In genomic region chr11:113981088-113981487, GRCm38 (mm10) we compare ENCODE assay signal across 15 mouse cellular contexts.
DNase-seq lines count a peak whose midpoint lies in the region; ATAC-seq and TF ChIP-seq lines count a peak whose summit lies in the region.
"Had no signal": no experiment of that assay in that cellular context is flagged by ENCODE, and none has a peak within 500 bp of the region (broad histone marks: within the 10 kb centered on the region; RNA-seq: fewer than 3 reads in every experiment).

No protein-coding gene starts in this region.

- ATAC-seq in forebrain, embryonic 11.5 days (replicated peaks; ENCODE audit: low FRiP score), result no peak
- ATAC-seq in hindbrain, embryonic 12.5 days (ENCODE audit: low FRiP score), result no peak; the same call in 1 of the 2 replicates
- no peak for ATAC-seq in midbrain, embryonic 14.5 days (ENCODE audit: low FRiP score, low TSS enrichment)
- ATAC-seq: liver, postnatal 0 days had no signal

- H3K4me1 ChIP-seq in forebrain, embryonic 11.5 days (replicated peaks; ENCODE audit: control insufficient read depth, insufficient read depth, low read length), result peaks cover 15% of the 10 kb centered on the region
- H3K4me1 ChIP-seq in forebrain, embryonic 10.5 days, result peaks cover 37% of the 10 kb centered on the region
- peaks cover 57% of the 10 kb centered on the region for H3K4me1 ChIP-seq in hindbrain, embryonic 12.5 days
- H3K4me1 ChIP-seq in midbrain, embryonic 14.5 days (ENCODE audit: control insufficient read depth, insufficient read depth, low read length), result peaks cover 40% of the 10 kb centered on the region
- 0 out of 2 replicates have a peak, but pooled peaks cover 3% of the 10 kb centered on the region for H3K4me1 ChIP-seq in cerebellum, adult 2 months (ENCODE audit: control insufficient read depth, insufficient read depth, low read length)

- 87% methylated on average over 6 of the region's 6 CpGs for WGBS in forebrain, embryonic 11.5 days
- WGBS in forebrain, embryonic 10.5 days, result 94% methylated on average over 6 of the region's 6 CpGs
- WGBS in hindbrain, embryonic 12.5 days, result 75% methylated on average over 6 of the region's 6 CpGs
- 69% methylated on average over 6 of the region's 6 CpGs for WGBS in midbrain, embryonic 14.5 days
- WGBS in cerebellum, adult 2 months, result 38% methylated on average over 6 of the region's 6 CpGs

- no peak for TF ChIP-seq POLR2A in brain, embryonic 14.5 days (IDR thresholded peaks at IDR 0.05; ENCODE audit: borderline replicate concordance, extremely low read depth, insufficient read depth, insufficient read length, poor library complexity, severe bottlenecking)
- no peak for TF ChIP-seq POLR2A in cerebellum, adult 2 months (IDR thresholded peaks at IDR 0.05; ENCODE audit: borderline replicate concordance, insufficient read depth, low read length)

- H3K9me3 ChIP-seq in forebrain, embryonic 11.5 days (ENCODE audit: control insufficient read depth, low read length), result no peaks in the 10 kb centered on the region
- no peaks in the 10 kb centered on the region for H3K9me3 ChIP-seq in forebrain, embryonic 10.5 days
- H3K9me3 ChIP-seq in hindbrain, embryonic 12.5 days (replicated peaks), result no peaks in the 10 kb centered on the region
- no peaks in the 10 kb centered on the region for H3K9me3 ChIP-seq in midbrain, embryonic 14.5 days (ENCODE audit: control insufficient read depth, low read length)
- H3K9me3 ChIP-seq: limb, embryonic 13.5 days had no signal

- TF ChIP-seq CTCF in brain, embryonic 14.5 days (IDR thresholded peaks at IDR 0.05; ENCODE audit: borderline replicate concordance, extremely low read depth, insufficient read depth, insufficient read length), result no peak
- no peak for TF ChIP-seq CTCF in cerebellum, adult 2 months (IDR thresholded peaks at IDR 0.05; ENCODE audit: borderline replicate concordance, insufficient read depth, low read depth, low read length)

- no peak overlapping the region for H3K4me3 ChIP-seq in forebrain, embryonic 11.5 days (ENCODE audit: low read depth, low read length)
- no peak overlapping the region for H3K4me3 ChIP-seq in forebrain, embryonic 10.5 days
- no peak overlapping the region for H3K4me3 ChIP-seq in hindbrain, embryonic 12.5 days
- no peak overlapping the region for H3K4me3 ChIP-seq in midbrain, embryonic 14.5 days (replicated peaks; ENCODE audit: low read depth, low read length)
- no peak overlapping the region for H3K4me3 ChIP-seq in cerebellum, adult 2 months (replicated peaks; ENCODE audit: insufficient read depth, low read depth, low read length)
- H3K4me3 ChIP-seq: limb, embryonic 13.5 days; myocyte had no signal

- no peak overlapping the region for H3K9ac ChIP-seq in forebrain, embryonic 11.5 days (ENCODE audit: low read length)
- no peak overlapping the region for H3K9ac ChIP-seq in hindbrain, embryonic 12.5 days
- H3K9ac ChIP-seq in midbrain, embryonic 14.5 days (replicated peaks; ENCODE audit: low read length), result no peak overlapping the region
- H3K9ac ChIP-seq: limb, embryonic 13.5 days; liver, postnatal 0 days had no signal

- no peak for DNase-seq in forebrain, embryonic 11.5 days (ENCODE audit: low spot score)
- no peak for DNase-seq in forebrain, embryonic 10.5 days (ENCODE audit: extremely low spot score, low spot score)
- peak; percentile 83 for DNase-seq in brain, embryonic 14.5 days (ENCODE audit: low read depth)
- no peak for DNase-seq in midbrain, embryonic 14.5 days
- no peak for DNase-seq in cerebellum, adult 2 months
- DNase-seq in right cerebral cortex, adult 2 months (ENCODE audit: low spot score in 2 of 2), result no peak
- DNase-seq in layer of hippocampus, adult 11-12 months (ENCODE audit: low spot score), result no peak
- DNase-seq: gastrocnemius, postnatal 25 days; heart, postnatal 10 days; kidney, postnatal 36 days; liver, postnatal 0 days had no signal

- no peaks in the 10 kb centered on the region for H3K27me3 ChIP-seq in forebrain, embryonic 11.5 days (ENCODE audit: control insufficient read depth, insufficient read depth, low read length)
- peaks cover 6% of the 10 kb centered on the region; the same call in 1 of the 2 replicates for H3K27me3 ChIP-seq in forebrain, embryonic 10.5 days (ENCODE audit: poor library complexity, severe bottlenecking)
- H3K27me3 ChIP-seq in hindbrain, embryonic 12.5 days, result no peaks in the 10 kb centered on the region
- H3K27me3 ChIP-seq in midbrain, embryonic 14.5 days (ENCODE audit: control insufficient read depth, insufficient read depth, low read length), result no peaks in the 10 kb centered on the region
- no peaks in the 10 kb centered on the region for H3K27me3 ChIP-seq in cerebellum, adult 2 months (ENCODE audit: control insufficient read depth, insufficient read depth, low read length)

- H3K4me2 ChIP-seq in forebrain, embryonic 11.5 days (ENCODE audit: low read depth, low read length, severe bottlenecking), result no peak overlapping the region
- no peak overlapping the region for H3K4me2 ChIP-seq in hindbrain, embryonic 12.5 days (replicated peaks)
- no peak overlapping the region for H3K4me2 ChIP-seq in midbrain, embryonic 14.5 days (ENCODE audit: low read length)
- H3K4me2 ChIP-seq: limb, embryonic 13.5 days had no signal

- H3K36me3 ChIP-seq in forebrain, embryonic 11.5 days (ENCODE audit: control insufficient read depth, insufficient read depth, low read length), result no peaks in the 10 kb centered on the region
- no peaks in the 10 kb centered on the region for H3K36me3 ChIP-seq in forebrain, embryonic 10.5 days (replicated peaks)
- H3K36me3 ChIP-seq in hindbrain, embryonic 12.5 days, result no peaks in the 10 kb centered on the region
- H3K36me3 ChIP-seq in midbrain, embryonic 14.5 days (ENCODE audit: control insufficient read depth, insufficient read depth, low read length), result no peaks in the 10 kb centered on the region
- H3K36me3 ChIP-seq: limb, embryonic 13.5 days had no signal

- 0 out of 2 replicates have a peak overlapping the region, but pooled peaks have one; percentile 37 for H3K27ac ChIP-seq in forebrain, embryonic 11.5 days (ENCODE audit: low read depth, low read length)
- no peak overlapping the region for H3K27ac ChIP-seq in forebrain, embryonic 10.5 days
- H3K27ac ChIP-seq in hindbrain, embryonic 12.5 days, result peak overlapping the region; percentile 87
- peak overlapping the region; percentile 79 for H3K27ac ChIP-seq in midbrain, embryonic 14.5 days (replicated peaks; ENCODE audit: low read depth, low read length)
- no peak overlapping the region for H3K27ac ChIP-seq in cerebellum, adult 2 months (ENCODE audit: insufficient read depth, low read length)
- H3K27ac ChIP-seq: limb, embryonic 13.5 days; macrophage had no signal

Comparison
In these comparisons a context has a peak if more than half of its experiments do, and no peak if none do; other contexts are left out.
1. H3K27ac ChIP-seq: peak in forebrain, embryonic 11.5 days (single experiment), hindbrain, embryonic 12.5 days (single experiment) and midbrain, embryonic 14.5 days (single experiment); none in forebrain, embryonic 10.5 days (single experiment) and cerebellum, adult 2 months (single experiment).